7 mouse cellular contexts compared by ENCODE assay signal in genomic region chr10:80700732-80701131, GRCm38 (mm10). TPM values are rescaled to one million over a fixed set of nuclear protein-coding genes. Genes with fewer than 3 reads are reported as not detected.
DNase-seq lines count a peak whose midpoint lies in the region; ATAC-seq and TF ChIP-seq lines count a peak whose summit lies in the region.

No protein-coding gene starts in this region.

- WGBS in forebrain, embryonic 13.5 days, result 47% methylated on average over 4 of the region's 4 CpGs
- 4% methylated on average over 4 of the region's 4 CpGs for WGBS in liver, embryonic 16.5 days (ENCODE audit: insufficient replicate concordance)
- WGBS in kidney, adult 2 months, result 39% methylated on average over 4 of the region's 4 CpGs

- no peak for TF ChIP-seq POLR2A in kidney, adult 2 months (IDR thresholded peaks at IDR 0.05; ENCODE audit: low read depth, low read length)

- H3K4me3 ChIP-seq in forebrain, embryonic 13.5 days, result peak overlapping the region; percentile 74
- H3K4me3 ChIP-seq in liver, embryonic 16.5 days (ENCODE audit: low read depth, low read length), result peak overlapping the region; percentile 72
- H3K4me3 ChIP-seq in kidney, adult 2 months (ENCODE audit: insufficient read depth, low read depth, low read length), result no peak overlapping the region

- no peak overlapping the region for H3K27ac ChIP-seq in forebrain, embryonic 13.5 days
- H3K27ac ChIP-seq in liver, embryonic 16.5 days (ENCODE audit: low read length), result peak overlapping the region; percentile 98
- H3K27ac ChIP-seq in kidney, adult 2 months (ENCODE audit: insufficient read depth, low read depth, low read length), result no peak overlapping the region

- no peak for ATAC-seq in forebrain, embryonic 13.5 days
- ATAC-seq in liver, embryonic 16.5 days (ENCODE audit: low read depth), result no peak
- ATAC-seq in megakaryocyte progenitor cell, adult 5-6 weeks (replicated peaks; ENCODE audit: poor library complexity), result no peak

- H3K4me2 ChIP-seq in forebrain, embryonic 13.5 days, result peak overlapping the region; percentile 75
- peak overlapping the region; percentile 99 for H3K4me2 ChIP-seq in liver, embryonic 16.5 days (ENCODE audit: low read depth, low read length)

- H3K4me1 ChIP-seq in forebrain, embryonic 13.5 days, result peaks cover 49% of the 10 kb centered on the region
- peaks cover 77% of the 10 kb centered on the region for H3K4me1 ChIP-seq in liver, embryonic 16.5 days (ENCODE audit: control insufficient read depth, low read depth, low read length)
- H3K4me1 ChIP-seq in kidney, adult 2 months (ENCODE audit: control insufficient read depth, insufficient read depth, low read length), result peaks cover 21% of the 10 kb centered on the region

- peaks cover 13% of the 10 kb centered on the region for H3K36me3 ChIP-seq in forebrain, embryonic 13.5 days (ENCODE audit: poor library complexity, severe bottlenecking)
- H3K36me3 ChIP-seq in liver, embryonic 16.5 days (ENCODE audit: control insufficient read depth, insufficient read depth), result no peaks in the 10 kb centered on the region
- no peaks in the 10 kb centered on the region for H3K36me3 ChIP-seq in kidney, adult 2 months (ENCODE audit: control insufficient read depth, insufficient read depth, low read length)

- peak overlapping the region; percentile 83 for H3K9ac ChIP-seq in forebrain, embryonic 13.5 days
- H3K9ac ChIP-seq in liver, embryonic 16.5 days (ENCODE audit: low read depth, low read length), result peak overlapping the region; percentile 64

- no peaks in the 10 kb centered on the region for H3K27me3 ChIP-seq in forebrain, embryonic 13.5 days
- H3K27me3 ChIP-seq in liver, embryonic 16.5 days (ENCODE audit: control insufficient read depth, insufficient read depth, low read depth, low read length), result no peaks in the 10 kb centered on the region
- H3K27me3 ChIP-seq in kidney, adult 2 months (replicated peaks; ENCODE audit: control insufficient read depth, insufficient read depth, low read length), result no peaks in the 10 kb centered on the region

- H3K9me3 ChIP-seq in forebrain, embryonic 13.5 days (replicated peaks), result no peaks in the 10 kb centered on the region
- H3K9me3 ChIP-seq in liver, embryonic 16.5 days (replicated peaks; ENCODE audit: control insufficient read depth, low read length), result no peaks in the 10 kb centered on the region

- peak; percentile 82 for DNase-seq in A20 (ENCODE audit: low read depth, low spot score)
- DNase-seq in CD4-positive helper T cell, adult 2 months (ENCODE audit: low read depth, low spot score), result peak; percentile 89
- peak; percentile 53 to 59 for DNase-seq in thymus, postnatal 10 days (ENCODE audit: low spot score in 2 of 2)
- DNase-seq in kidney, adult 2 months, result no peak

- no peak for TF ChIP-seq CTCF in kidney, adult 2 months (conservative IDR thresholded peaks at IDR 0.05; ENCODE audit: insufficient read depth, insufficient read length, low read depth, low read length)

RNA-seq across cellular contexts. Expression of gene Mob3a, which starts 1.0 kb away (rescaled TPM):
- 47.9 and 51.6 TPM in 2 replicates for polyA plus RNA-seq in forebrain, embryonic 13.5 days (2015; fragmentation: Nextera tagmentation; extraction: Ambion mirVana)
- polyA plus RNA-seq in liver, embryonic 16.5 days (2015; fragmentation: Nextera tagmentation; extraction: Ambion mirVana), result 26.1 and 27.4 TPM in 2 replicates
- 26.4 and 31.9 TPM in 2 replicates for total RNA-seq in megakaryocyte progenitor cell, adult 5-6 weeks (2015)
- 34.9 and 39.0 TPM in 2 replicates for total RNA-seq in megakaryocyte progenitor cell, adult 5-6 weeks (2017)
- 14.3 and 19.5 TPM in 2 replicates for polyA plus RNA-seq in kidney, adult 2 months (2012; rRNA removed)

RNA-seq across cellular contexts. Expression of gene Izumo4, which starts 1.3 kb away (rescaled TPM):
- 24.5 and 26.3 TPM in 2 replicates for polyA plus RNA-seq in forebrain, embryonic 13.5 days (2015; fragmentation: Nextera tagmentation; extraction: Ambion mirVana)
- polyA plus RNA-seq in liver, embryonic 16.5 days (2015; fragmentation: Nextera tagmentation; extraction: Ambion mirVana), result 9.3 and 10.4 TPM in 2 replicates
- total RNA-seq in megakaryocyte progenitor cell, adult 5-6 weeks (2015), result 7.0 and 13.6 TPM in 2 replicates
- total RNA-seq in megakaryocyte progenitor cell, adult 5-6 weeks (2017), result 1.7 and 4.3 TPM in 2 replicates
- 36.8 and 39.5 TPM in 2 replicates for polyA plus RNA-seq in kidney, adult 2 months (2012; rRNA removed)

RNA-seq across cellular contexts. Expression of gene Mknk2, which starts 22.8 kb away (rescaled TPM):
- 52.3 and 55.1 TPM in 2 replicates for polyA plus RNA-seq in forebrain, embryonic 13.5 days (2015; fragmentation: Nextera tagmentation; extraction: Ambion mirVana)
- 41.5 and 54.4 TPM in 2 replicates for polyA plus RNA-seq in liver, embryonic 16.5 days (2015; fragmentation: Nextera tagmentation; extraction: Ambion mirVana)
- 40.1 and 46.2 TPM in 2 replicates for total RNA-seq in megakaryocyte progenitor cell, adult 5-6 weeks (2015)
- 32.8 and 44.4 TPM in 2 replicates for total RNA-seq in megakaryocyte progenitor cell, adult 5-6 weeks (2017)
- polyA plus RNA-seq in kidney, adult 2 months (2012; rRNA removed), result 163 and 210 TPM in 2 replicates

RNA-seq across cellular contexts. Expression of gene Ap3d1, which starts 41.3 kb away (rescaled TPM):
- 80.2 and 82.9 TPM in 2 replicates for polyA plus RNA-seq in forebrain, embryonic 13.5 days (2015; fragmentation: Nextera tagmentation; extraction: Ambion mirVana)
- polyA plus RNA-seq in liver, embryonic 16.5 days (2015; fragmentation: Nextera tagmentation; extraction: Ambion mirVana), result 20.9 and 21.2 TPM in 2 replicates
- 31.5 and 40.3 TPM in 2 replicates for total RNA-seq in megakaryocyte progenitor cell, adult 5-6 weeks (2015)
- total RNA-seq in megakaryocyte progenitor cell, adult 5-6 weeks (2017), result 34.7 and 48.7 TPM in 2 replicates
- polyA plus RNA-seq in kidney, adult 2 months (2012; rRNA removed), result 87.7 and 105 TPM in 2 replicates

RNA-seq across cellular contexts. Expression of gene Btbd2, which starts 43.9 kb away (rescaled TPM):
- polyA plus RNA-seq in forebrain, embryonic 13.5 days (2015; fragmentation: Nextera tagmentation; extraction: Ambion mirVana), result 59.2 and 61.2 TPM in 2 replicates
- 2.8 and 5.1 TPM in 2 replicates for polyA plus RNA-seq in liver, embryonic 16.5 days (2015; fragmentation: Nextera tagmentation; extraction: Ambion mirVana)
- total RNA-seq in megakaryocyte progenitor cell, adult 5-6 weeks (2015), result 10.5 and 13.2 TPM in 2 replicates
- total RNA-seq in megakaryocyte progenitor cell, adult 5-6 weeks (2017), result 19.9 and 25.7 TPM in 2 replicates
- polyA plus RNA-seq in kidney, adult 2 months (2012; rRNA removed), result 77.7 and 80.7 TPM in 2 replicates
